Mouse (Mus musculus) CD4-positive, CD25-positive, alpha-beta regulatory T cell, adult 9 weeks (primary cell): ENCODE measurements around the gene Krt87. TPM values are rescaled to one million over a fixed set of nuclear protein-coding genes. Genes with fewer than 3 reads are reported as not detected.

ENCODE experiments used
- polyA plus RNA-seq: library from polyadenylated mRNA; unstranded; fragments of 100-300 nt; shearing (Covaris generic); gene quantifications from one replicate; pipeline ENCODE4 v1.2.1, GENCODE M21; 2017

The Krt87 gene
- polyA plus RNA-seq: 0.37 TPM

GRCm38 (mm10) chr15:101438555-101438954, at the start of gene Krt87:
TSS of gene Krt87 (minus strand) at chr15:101438804.

GRCm38 (mm10) chr15:101472952-101473528, 34.4 kb upstream of the Krt87 start, which contains the start of gene Krt86:
TSS of gene Krt86 (plus strand) at chr15:101473478.

GRCm38 (mm10) chr15:101463651-101464050, 25.0 kb upstream of the Krt87 start, which contains the start of gene Krt81:
TSS of gene Krt81 (minus strand) at chr15:101463751.

GRCm38 (mm10) chr15:101447444-101447843, 8.8 kb upstream of the Krt87 start, which contains the start of gene Krt88:
TSS of gene Krt88 (plus strand) at chr15:101447744.

GRCm38 (mm10) chr15:101410775-101411174, 27.8 kb downstream of the Krt87 start, which contains the start of gene Krt7:
TSS of gene Krt7 (plus strand) at chr15:101411043.

Other genes with a start within 250 kb of the Krt87 start
- 0.26 TPM for gene Grasp, start 214.6 kb downstream of the Krt87 start, polyA plus RNA-seq
- gene Nr4a1, start 184.5 kb downstream of the Krt87 start, polyA plus RNA-seq: 116 TPM
- gene Atg101, start 154.5 kb downstream of the Krt87 start, polyA plus RNA-seq: 96.9 TPM
- gene 6030408B16Rik, start 145.6 kb downstream of the Krt87 start, polyA plus RNA-seq: 0.40 TPM
- not detected for gene Krt80, start 68.6 kb downstream of the Krt87 start, polyA plus RNA-seq
- gene Krt7, start 27.8 kb downstream of the Krt87 start, polyA plus RNA-seq: not detected
- not detected for gene Krt88, start 8.9 kb upstream of the Krt87 start, polyA plus RNA-seq
- gene Krt81, start 24.9 kb upstream of the Krt87 start, polyA plus RNA-seq: not detected
- gene Krt86, start 34.7 kb upstream of the Krt87 start, polyA plus RNA-seq: not detected
- gene Krt83, start 52.7 kb upstream of the Krt87 start, polyA plus RNA-seq: 4.1 TPM
- gene Gm49425, start 78.5 kb upstream of the Krt87 start, polyA plus RNA-seq: not detected
- not detected for gene Krt84, start 94.0 kb upstream of the Krt87 start, polyA plus RNA-seq
- gene Krt82, start 111.9 kb upstream of the Krt87 start, polyA plus RNA-seq: not detected
- not detected for gene Krt90, start 124.1 kb upstream of the Krt87 start, polyA plus RNA-seq
- gene Krt75, start 135.1 kb upstream of the Krt87 start, polyA plus RNA-seq: not detected
- not detected for gene Gm5414, start 189.4 kb upstream of the Krt87 start, polyA plus RNA-seq
- not detected for gene Gm5478, start 208.6 kb upstream of the Krt87 start, polyA plus RNA-seq
- gene Krt6b, start 241.5 kb upstream of the Krt87 start, polyA plus RNA-seq: not detected